Mouse (Mus musculus) heart, adult 2 months (tissue): Measurements from ENCODE around the gene Pcmtd2.

Experiments used
- CTCF ChIP-seq: fragments of 200-600 bp; IDR thresholded peaks from 2 replicates; pipeline ENCODE4 v1.8.1; 2022; ENCODE audit warnings: antibody characterized with exemption, mild to moderate bottlenecking, moderate library complexity
- POLR2A ChIP-seq: fragments of 200-500 bp; IDR thresholded peaks from 2 replicates; pipeline ENCODE4 v1.6.1; 2011; ENCODE audit warnings: mild to moderate bottlenecking, low read depth, low read length, control low read depth; ENCODE audit not compliant: insufficient read depth

DNA sequence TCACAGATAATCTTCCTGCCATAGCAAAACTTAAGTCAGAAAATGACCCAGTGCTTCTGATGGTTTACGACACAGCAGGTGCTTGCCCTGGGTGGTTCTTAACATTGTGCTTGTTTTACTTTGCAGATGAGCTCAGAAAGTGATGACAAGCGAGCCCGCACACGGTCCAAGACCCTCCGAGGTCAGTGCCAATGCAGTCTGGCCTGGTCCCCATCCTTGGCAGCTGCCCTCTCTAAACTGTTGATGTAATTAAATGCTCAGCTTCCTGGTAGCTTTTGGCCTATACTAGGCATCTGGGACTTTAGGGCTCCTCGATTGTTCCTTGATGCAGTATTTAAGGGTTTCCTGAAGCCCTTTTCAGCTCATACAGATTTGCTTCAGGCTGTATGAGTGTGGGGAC, 48.3 kb upstream of the Pcmtd2 start:
- TF ChIP-seq CTCF: no peak
- TF ChIP-seq POLR2A: no peak
